Mouse (Mus musculus): ENCODE measurements around the gene Chpf2. TPM values are rescaled to one million over a fixed set of nuclear protein-coding genes. Genes with fewer than 3 reads are reported as not detected.
A peak's percentile ranks its signal among the peaks of the same experiment; 100 is the strongest.

Gene Chpf2
- polyA plus RNA-seq, 3 experiments from 2014 or later = 8.5 to 12.9 (median 10.0) TPM

- ATAC-seq = no peak
These were observed 18.9 kb downstream of the Chpf2 start for GRCm38 (mm10) chr5:24605321-24605979.

- no peak for ATAC-seq
These were observed 19.6 kb downstream of the Chpf2 start for GRCm38 (mm10) chr5:24605980-24606665.

GRCm38 (mm10) chr5:24609388-24609787 lies 22.8 kb downstream of the Chpf2 start:
- no peak for ATAC-seq

- no peak for ATAC-seq
These were observed 25.1 kb downstream of the Chpf2 start for GRCm38 (mm10) chr5:24611366-24612301.

- no peak for ATAC-seq
These were observed 25.7 kb downstream of the Chpf2 start for GRCm38 (mm10) chr5:24612302-24612649.

DNA sequence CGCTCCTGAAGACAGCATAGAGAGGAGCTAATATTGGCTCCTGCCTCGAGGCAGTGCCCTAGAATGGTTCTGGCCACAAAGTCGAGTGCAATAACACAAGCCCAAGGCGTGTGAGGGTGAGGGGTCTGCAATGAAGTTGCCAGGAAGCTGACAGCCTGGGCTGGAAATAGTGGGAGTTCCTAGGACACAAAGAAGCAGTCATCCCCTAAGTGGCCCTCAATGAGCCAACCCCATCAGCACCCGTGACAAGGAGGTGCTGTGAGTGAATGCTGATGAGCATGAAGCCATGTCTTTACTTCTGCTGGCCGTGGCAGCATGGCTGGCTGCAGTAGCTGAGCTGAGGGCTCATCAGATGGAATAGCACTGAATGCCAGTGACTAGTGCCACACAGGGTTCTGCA lies 28.6 kb downstream of the Chpf2 start:
- ATAC-seq = no peak

DNA sequence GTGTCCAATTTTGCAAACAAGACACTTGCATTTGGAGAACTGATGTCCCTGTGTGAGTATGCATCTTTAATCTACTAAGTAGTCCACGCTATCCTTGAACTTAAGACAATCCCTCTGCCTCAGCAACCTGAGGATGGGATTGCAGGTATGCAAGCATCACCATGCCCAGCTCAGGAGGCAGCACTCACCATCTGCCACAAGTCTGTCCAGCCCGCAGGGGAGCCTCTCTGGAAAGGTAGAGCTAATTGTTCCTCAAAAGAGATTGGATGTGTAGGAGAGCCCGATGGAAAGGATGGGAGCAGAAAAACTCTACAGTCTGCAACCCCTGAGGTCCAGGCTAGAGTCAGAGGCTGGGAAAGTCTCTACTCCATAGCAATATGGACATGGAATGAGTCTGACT lies 32.4 kb downstream of the Chpf2 start:
- ATAC-seq = no peak

DNA sequence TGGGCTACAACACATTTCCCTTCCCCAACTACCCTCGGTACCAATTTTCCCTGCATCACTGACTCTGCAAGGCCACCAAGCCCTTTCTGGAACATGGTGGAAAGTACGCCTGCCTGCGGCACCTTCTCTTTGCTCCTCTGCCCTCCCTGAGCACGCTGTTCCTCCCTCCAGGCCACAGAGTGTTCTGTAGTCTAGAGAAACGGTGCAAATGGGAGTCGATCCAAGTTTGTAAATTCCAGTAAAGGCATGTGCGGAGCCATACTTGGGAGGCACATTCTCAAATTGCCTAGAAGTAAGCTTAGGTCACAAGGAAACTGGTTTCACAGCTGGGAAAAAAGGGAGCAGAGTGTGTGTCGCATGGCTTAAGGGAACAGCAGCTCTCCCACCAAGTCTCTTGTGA lies 33.6 kb downstream of the Chpf2 start:
- ATAC-seq = no peak

GRCm38 (mm10) chr5:24620626-24621025 lies 34.1 kb downstream of the Chpf2 start:
- ATAC-seq = no peak

GRCm38 (mm10) chr5:24622386-24623040 lies 36.0 kb downstream of the Chpf2 start:
- no peak for ATAC-seq

DNA sequence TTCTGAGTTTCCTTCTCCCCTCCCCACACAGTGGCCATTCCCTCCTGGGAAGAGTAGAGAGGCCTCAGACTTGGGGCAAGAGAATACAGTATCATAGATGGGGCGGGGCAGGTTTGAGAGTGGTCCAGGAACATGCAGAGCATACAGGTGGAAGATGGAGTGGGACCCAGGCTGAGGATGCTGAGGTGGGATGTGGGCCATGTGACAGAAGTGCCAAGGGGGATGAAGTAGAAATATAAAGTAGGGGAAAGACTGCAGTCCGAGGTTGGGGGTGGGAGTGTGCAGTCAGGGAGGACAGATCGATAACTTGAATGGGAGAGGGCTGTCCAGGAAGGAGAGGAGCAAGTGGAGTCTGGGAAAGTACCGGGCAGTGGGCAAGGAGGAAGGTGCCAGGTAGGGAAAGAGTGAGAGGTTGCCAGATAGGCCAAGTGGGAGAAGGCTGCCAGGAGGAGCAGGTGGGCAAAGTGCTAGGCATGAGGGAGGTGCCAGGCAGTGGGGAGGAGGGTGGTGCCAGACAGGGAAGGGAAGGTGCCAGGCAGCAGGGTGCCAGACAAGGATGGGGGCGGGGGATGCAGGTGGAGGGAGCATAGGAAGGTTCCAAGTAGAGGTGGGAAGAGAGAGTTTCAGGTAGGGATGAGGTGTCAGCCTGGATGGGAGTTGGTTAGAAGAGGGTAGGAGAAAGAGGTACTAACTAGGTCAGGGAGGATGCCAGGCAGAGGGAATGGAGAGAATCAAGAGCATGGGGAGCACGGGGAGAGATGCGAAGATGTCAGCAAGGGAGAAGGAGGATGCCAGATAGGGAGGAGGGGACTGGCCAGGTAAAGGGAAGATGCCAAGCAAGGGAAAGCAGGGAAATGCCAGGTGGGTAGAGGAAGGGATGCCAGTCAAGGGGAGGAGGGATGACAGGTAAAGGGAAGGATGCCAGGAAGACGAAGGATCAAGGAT lies 36.8 kb downstream of the Chpf2 start:
- ATAC-seq = no peak

DNA sequence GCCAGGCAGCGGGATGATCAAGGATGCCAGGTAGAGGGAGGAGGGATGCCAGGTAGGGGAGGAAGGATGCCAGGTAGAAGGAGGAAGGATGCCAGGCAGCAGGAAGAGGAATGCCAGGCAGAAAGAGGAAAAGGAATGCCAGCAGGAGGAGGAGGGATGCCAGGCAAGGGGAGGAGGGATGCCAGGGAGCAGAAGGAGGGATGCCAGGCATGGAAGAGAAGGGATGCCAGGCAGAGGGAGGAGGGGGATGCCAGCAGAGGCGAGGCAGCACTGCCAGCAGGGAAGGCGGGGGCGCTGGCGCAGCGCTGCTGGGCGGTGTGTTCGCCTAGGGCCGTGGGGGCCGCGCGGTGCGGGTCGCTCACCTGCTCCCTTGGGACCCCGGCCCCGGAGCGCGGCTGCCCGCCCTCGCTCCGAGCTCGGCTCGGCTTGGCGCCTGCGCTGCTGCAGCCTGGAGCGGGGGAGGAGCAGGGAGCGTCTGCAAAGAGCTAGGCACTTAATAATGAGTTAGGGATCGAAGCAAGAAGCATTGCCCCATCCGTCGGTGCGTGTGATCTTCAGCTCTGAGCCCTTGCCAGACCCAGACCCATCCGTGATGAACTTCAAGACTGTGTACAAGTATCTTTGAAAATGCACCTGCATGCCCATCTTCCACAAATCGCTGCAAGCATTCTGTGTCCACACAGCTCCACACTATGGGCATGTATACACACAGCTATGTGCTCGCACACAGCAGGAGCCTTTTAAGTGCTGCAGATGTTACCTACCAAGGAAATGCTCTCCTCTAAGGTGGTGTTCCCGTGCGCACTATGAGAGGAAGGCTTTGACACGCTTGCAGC lies 37.7 kb downstream of the Chpf2 start, which contains the start of gene Smarcd3:
Smarcd3 (minus strand) TSS at position 426 of the 836 bp plus-strand sequence.
- ATAC-seq = no peak

- ATAC-seq = no peak
These were observed 38.2 kb downstream of the Chpf2 start for GRCm38 (mm10) chr5:24624822-24625120.

DNA sequence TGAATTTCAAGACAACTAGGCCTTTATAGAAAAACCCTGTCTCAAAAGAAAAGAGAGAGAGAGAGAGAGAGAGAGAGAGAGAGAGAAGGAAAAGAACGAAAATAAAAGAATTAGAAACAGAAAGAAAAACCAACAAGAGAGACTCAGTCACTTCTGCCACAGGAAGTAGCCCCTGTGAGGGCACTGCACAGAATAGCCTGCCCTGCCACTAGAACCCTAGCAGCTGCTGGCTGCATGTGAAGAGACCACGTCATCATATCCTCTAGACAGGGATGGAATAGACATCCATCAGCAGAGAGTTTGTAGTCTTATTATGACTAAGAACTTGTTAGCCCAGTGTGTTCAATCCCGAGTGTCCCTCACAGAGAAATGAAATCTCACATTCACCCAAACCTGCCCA lies 43.2 kb downstream of the Chpf2 start:
- peak; percentile 67 for ATAC-seq

GRCm38 (mm10) chr5:24635093-24635492 lies 48.6 kb downstream of the Chpf2 start:
- no peak for ATAC-seq

DNA sequence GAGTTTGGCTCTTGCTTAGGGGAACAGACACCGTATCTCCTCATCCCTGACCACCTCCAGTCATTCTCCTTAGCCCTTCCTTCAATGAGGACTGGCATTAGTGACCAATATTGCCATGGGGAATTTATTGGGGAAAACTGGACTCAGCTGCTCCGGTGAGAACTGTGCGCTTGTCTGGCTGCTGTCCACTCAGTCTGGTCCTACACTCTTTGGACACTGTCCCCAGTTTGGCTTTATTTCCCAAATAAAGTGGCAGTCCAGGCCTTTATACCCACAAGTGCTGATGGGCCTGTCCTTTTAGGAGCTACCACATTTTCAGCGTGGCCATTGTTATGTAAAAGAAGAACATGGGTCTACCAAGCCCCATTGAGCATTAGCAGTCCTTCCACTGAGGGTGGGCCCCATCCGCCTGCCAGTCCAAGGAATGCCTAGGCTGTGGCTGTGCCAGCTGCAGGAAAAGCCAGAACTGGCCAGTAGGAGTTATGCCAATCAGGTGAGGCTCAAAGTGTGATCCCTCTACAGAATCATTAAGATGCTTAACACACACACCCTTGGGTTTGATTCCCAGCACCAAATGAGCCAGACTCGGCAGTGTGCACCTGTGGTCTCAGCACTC lies 49.1 kb downstream of the Chpf2 start:
- ATAC-seq = no peak

DNA sequence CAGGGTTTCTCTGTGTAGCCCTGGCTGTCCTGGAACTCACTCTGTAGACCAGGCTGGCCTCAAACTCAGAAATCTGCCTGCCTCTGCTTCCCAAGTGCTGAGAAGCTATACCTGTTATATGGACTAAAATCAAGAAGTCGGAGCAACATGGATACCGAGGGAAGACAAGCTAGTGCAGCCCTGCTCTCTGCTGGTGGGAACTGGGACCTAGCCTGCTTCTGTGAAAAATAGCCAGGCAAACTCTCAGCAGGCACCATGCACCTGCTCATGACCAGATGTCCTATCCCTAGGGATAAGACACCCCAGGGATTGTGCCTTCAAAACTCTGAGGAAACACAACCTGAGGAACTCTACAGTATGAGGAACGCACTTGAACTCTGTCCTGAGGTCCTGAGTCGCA lies 50.4 kb downstream of the Chpf2 start:
- ATAC-seq = no peak

GRCm38 (mm10) chr5:24638131-24638530 lies 51.6 kb downstream of the Chpf2 start:
- ATAC-seq = no peak

- ATAC-seq = no peak
These were observed 52.5 kb downstream of the Chpf2 start for GRCm38 (mm10) chr5:24639081-24639480.

Measured in inflammation-experienced regulatory T-cells, adult 6 months (primary cell).